Mouse (Mus musculus) stomach, postnatal 0 days (tissue): ENCODE measurements at regions not wholly inside any gene's neighbourhood (a gene's known extent, or its start where the extent isn't known, plus 50 kb on each side); places are given as distances from the start of the nearest gene placed in this dataset.

Experiments
- CTCF ChIP-seq: IDR thresholded peaks from 2 replicates; pipeline ENCODE4 v1.5.1; 2016; ENCODE audit warnings: antibody characterized with exemption, low read depth, mild to moderate bottlenecking, moderate library complexity
- EP300 ChIP-seq: optimal IDR thresholded peaks from 2 replicates; pipeline ENCODE3; 2016; ENCODE audit warnings: antibody characterized with exemption

DNA sequence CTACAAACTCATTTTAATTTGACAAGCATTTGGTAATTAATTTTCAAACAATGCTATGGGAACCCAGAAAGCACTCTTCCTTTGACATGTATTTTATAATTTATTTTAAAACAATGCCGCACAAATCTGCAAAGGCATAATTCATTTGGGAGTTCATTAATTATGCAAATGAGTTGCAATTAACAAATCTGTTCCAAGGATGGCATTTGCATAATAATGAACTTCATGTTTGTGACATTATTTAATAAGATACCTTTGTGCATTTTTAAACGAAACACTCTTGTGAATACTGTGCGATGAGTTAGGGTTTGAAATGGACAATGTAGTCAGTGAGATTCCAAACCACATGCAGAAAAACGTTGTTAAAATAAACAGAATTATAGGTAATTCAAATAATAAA is 80.9 kb upstream of the Itga4 start:
- TF ChIP-seq CTCF (no peak), EP300 (no peak)
